Mouse (Mus musculus) layer of hippocampus, postnatal 25 days (tissue): ENCODE data around the gene Gm21627. TPM values are rescaled to one million over a fixed set of nuclear protein-coding genes. Genes with fewer than 3 reads are reported as not detected.
"Not testable (repeated sequence)": the region's sequence is repeated elsewhere in the genome, so short reads cannot be mapped to it uniquely, and the experiment has no call there.

Experiments used
- DNase-seq, 2 experiments: peaks; one replicate each; pipeline ENCODE4 v3.0.0; 2022; ENCODE audit warnings: mixed read lengths in 2 of 2, low spot score in 1 of 2; ENCODE audit errors: extremely low spot score in 1 of 2
- total RNA-seq, 2 experiments: library from RNA; stranded (reverse); gene quantifications; 2 replicates each; pipeline ENCODE4 v1.2.3; 2021

Gene Gm21627
- total RNA-seq: not detected

GRCm38 (mm10) chrY:63228127-63228526 lies at the start of gene Gm21627:
TSS of gene Gm21627 (plus strand) at chrY:63228427.
- DNase-seq: not testable (repeated sequence)
